12 mouse cellular contexts compared by ENCODE assay signal in the genomic region with DNA sequence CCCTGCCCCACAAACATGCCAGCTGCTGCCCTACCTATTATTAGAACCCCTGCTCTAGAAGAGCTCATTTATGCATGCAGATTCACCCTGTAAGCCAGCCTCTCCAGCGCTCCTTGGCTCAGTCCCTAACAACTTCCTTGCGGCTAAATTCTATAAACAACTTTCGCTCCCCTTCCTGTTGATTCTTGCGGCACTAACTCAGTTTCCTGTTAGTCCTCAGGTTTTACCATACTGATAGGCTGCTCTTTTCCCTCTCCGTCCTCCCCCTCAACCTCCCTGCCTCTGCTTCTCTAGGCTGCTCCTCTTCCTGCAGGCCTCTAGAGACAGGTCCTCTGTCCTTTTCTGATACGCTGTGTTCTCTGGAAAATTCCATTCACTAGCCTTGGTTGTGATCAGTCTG. TPM values are rescaled to one million over a fixed set of nuclear protein-coding genes. Genes with fewer than 3 reads are reported as not detected.
DNase-seq lines count a peak whose midpoint lies in the region; ATAC-seq and TF ChIP-seq lines count a peak whose summit lies in the region.
"Had no signal": no experiment of that assay in that cellular context is flagged by ENCODE, and none has a peak within 500 bp of the region (broad histone marks: within the 10 kb centered on the region; RNA-seq: fewer than 3 reads in every experiment).

No protein-coding gene starts in this region.

- no peak overlapping the region for H3K4me3 ChIP-seq in kidney, embryonic 14.5 days (ENCODE audit: low read length)
- H3K4me3 ChIP-seq in heart, embryonic 16.5 days (ENCODE audit: low read length), result no peak overlapping the region
- no peak overlapping the region for H3K4me3 ChIP-seq in forebrain, postnatal 0 days (ENCODE audit: low read depth, low read length)

- 75% methylated on average over 6 of the region's 6 CpGs for WGBS in kidney, embryonic 14.5 days
- WGBS in heart, embryonic 16.5 days, result 51% methylated on average over 6 of the region's 6 CpGs
- WGBS in forebrain, postnatal 0 days, result 72% methylated on average over 6 of the region's 6 CpGs

- no peak for ATAC-seq in kidney, embryonic 14.5 days (ENCODE audit: low FRiP score, low TSS enrichment)
- ATAC-seq in heart, embryonic 16.5 days (replicated peaks; ENCODE audit: extremely low read depth, insufficient read depth, low FRiP score), result peak; percentile 52; the same call in 1 of the 2 replicates
- ATAC-seq in forebrain, postnatal 0 days, result no peak

- H3K4me1 ChIP-seq in kidney, embryonic 14.5 days (ENCODE audit: control insufficient read depth, insufficient read depth, low read length), result no peaks in the 10 kb centered on the region
- peaks cover 4% of the 10 kb centered on the region for H3K4me1 ChIP-seq in heart, embryonic 16.5 days (ENCODE audit: control insufficient read depth, insufficient read depth, low read length)
- no peaks in the 10 kb centered on the region for H3K4me1 ChIP-seq in forebrain, postnatal 0 days (ENCODE audit: insufficient read depth)

- no peak overlapping the region for H3K4me2 ChIP-seq in kidney, embryonic 14.5 days (replicated peaks; ENCODE audit: low read depth, low read length)
- no peak overlapping the region for H3K4me2 ChIP-seq in heart, embryonic 16.5 days (ENCODE audit: low read depth, low read length)
- no peak overlapping the region for H3K4me2 ChIP-seq in forebrain, postnatal 0 days (ENCODE audit: low read depth)
- H3K4me2 ChIP-seq: hindbrain, embryonic 14.5 days had no signal

- DNase-seq in kidney, adult 18-20 months, result peak; percentile 26
- DNase-seq in kidney, postnatal 25 days, result peak; percentile 36 to 64
- peak; percentile 23 for DNase-seq in lung, postnatal 14 days
- no peak for DNase-seq in cerebellum, postnatal 10 days
- DNase-seq in urinary bladder, adult 2 months (ENCODE audit: low spot score), result no peak
- DNase-seq in forebrain, postnatal 0 days, result no peak

- peaks cover 3% of the 10 kb centered on the region; the same call in 1 of the 2 replicates for H3K9me3 ChIP-seq in kidney, embryonic 14.5 days (ENCODE audit: control insufficient read depth, low read length)
- peaks cover 3% of the 10 kb centered on the region for H3K9me3 ChIP-seq in heart, embryonic 16.5 days (replicated peaks; ENCODE audit: control insufficient read depth, low read length)
- H3K9me3 ChIP-seq in forebrain, postnatal 0 days (ENCODE audit: low read length), result no peaks in the 10 kb centered on the region

- no peaks in the 10 kb centered on the region for H3K27me3 ChIP-seq in kidney, embryonic 14.5 days (ENCODE audit: control insufficient read depth, insufficient read depth, low read length)
- no peaks in the 10 kb centered on the region for H3K27me3 ChIP-seq in heart, embryonic 16.5 days (ENCODE audit: control insufficient read depth, insufficient read depth, low read length)
- H3K27me3 ChIP-seq in forebrain, postnatal 0 days (ENCODE audit: insufficient read depth, low read length), result no peaks in the 10 kb centered on the region

- H3K36me3 ChIP-seq in kidney, embryonic 14.5 days (ENCODE audit: control insufficient read depth, insufficient read depth, low read length), result no peaks in the 10 kb centered on the region
- peaks cover 2% of the 10 kb centered on the region for H3K36me3 ChIP-seq in heart, embryonic 16.5 days (ENCODE audit: control insufficient read depth, insufficient read depth)
- H3K36me3 ChIP-seq in forebrain, postnatal 0 days (ENCODE audit: insufficient read depth), result no peaks in the 10 kb centered on the region

- no peak overlapping the region for H3K27ac ChIP-seq in kidney, embryonic 14.5 days (ENCODE audit: low read depth, low read length)
- H3K27ac ChIP-seq in heart, embryonic 16.5 days (ENCODE audit: low read length), result peak overlapping the region; percentile 61
- no peak overlapping the region for H3K27ac ChIP-seq in forebrain, postnatal 0 days (ENCODE audit: low read depth, low read length)
- H3K27ac ChIP-seq: hindbrain, embryonic 14.5 days had no signal

- H3K9ac ChIP-seq in kidney, embryonic 14.5 days (ENCODE audit: low read depth, low read length), result no peak overlapping the region
- no peak overlapping the region for H3K9ac ChIP-seq in heart, embryonic 16.5 days (ENCODE audit: low read length)
- H3K9ac ChIP-seq in forebrain, postnatal 0 days, result no peak overlapping the region
- H3K9ac ChIP-seq: hindbrain, embryonic 14.5 days had no signal

- TF ChIP-seq CTCF in forebrain, postnatal 0 days (IDR thresholded peaks at IDR 0.05; ENCODE audit: low read depth), result no peak

RNA-seq across cellular contexts. Expression of a gene that starts 26.4 kb away (rescaled TPM):
- not detected in 2 replicates for polyA plus RNA-seq in kidney, embryonic 14.5 days (2014; fragmentation: Nextera tagmentation; extraction: Ambion mirVana)
- 49.6 and 52.6 TPM in 2 replicates for polyA plus RNA-seq in heart, embryonic 16.5 days (2015; fragmentation: Nextera tagmentation; extraction: Ambion mirVana)
- polyA plus RNA-seq in urinary bladder, adult 2 months (2012; rRNA removed), result 0.03 TPM in 1 of 2 replicates, not detected in the other
- 0.23 TPM in 1 of 2 replicates, not detected in the other for total RNA-seq in forebrain, postnatal 0 days (2014; rRNA removed)
- polyA plus RNA-seq in forebrain, postnatal 0 days (2015; fragmentation: Nextera tagmentation; extraction: Ambion mirVana), result not detected in 2 replicates
- total RNA-seq: layer of hippocampus, postnatal 14 days had no signal
- polyA plus RNA-seq: frontal cortex, adult 2 months; hindbrain, embryonic 14.5 days; testis, adult 2 months had no signal

RNA-seq across cellular contexts. Expression of a gene that starts 43.2 kb away (rescaled TPM):
- 0.17 and 0.23 TPM in 2 replicates for polyA plus RNA-seq in kidney, embryonic 14.5 days (2014; fragmentation: Nextera tagmentation; extraction: Ambion mirVana)
- polyA plus RNA-seq in heart, embryonic 16.5 days (2015; fragmentation: Nextera tagmentation; extraction: Ambion mirVana), result 0.69 and 0.93 TPM in 2 replicates
- polyA plus RNA-seq in urinary bladder, adult 2 months (2012; rRNA removed), result 0.21 and 0.26 TPM in 2 replicates
- not detected in 2 replicates for total RNA-seq in forebrain, postnatal 0 days (2014; rRNA removed)
- polyA plus RNA-seq in forebrain, postnatal 0 days (2015; fragmentation: Nextera tagmentation; extraction: Ambion mirVana), result 0.05 TPM in 1 of 2 replicates, not detected in the other
- total RNA-seq: layer of hippocampus, postnatal 14 days had no signal

RNA-seq across cellular contexts. Expression of a gene that starts 43.3 kb away (rescaled TPM):
- 337 and 510 TPM in 2 replicates for polyA plus RNA-seq in kidney, embryonic 14.5 days (2014; fragmentation: Nextera tagmentation; extraction: Ambion mirVana)
- polyA plus RNA-seq in heart, embryonic 16.5 days (2015; fragmentation: Nextera tagmentation; extraction: Ambion mirVana), result 759 and 771 TPM in 2 replicates
- 32.5 and 59.8 TPM in 2 replicates for polyA plus RNA-seq in urinary bladder, adult 2 months (2012; rRNA removed)
- total RNA-seq in forebrain, postnatal 0 days (2014; rRNA removed), result 54.9 and 82.2 TPM in 2 replicates
- 469 and 592 TPM in 2 replicates for polyA plus RNA-seq in forebrain, postnatal 0 days (2015; fragmentation: Nextera tagmentation; extraction: Ambion mirVana)

RNA-seq across cellular contexts. Expression of a gene that starts 56.3 kb away (rescaled TPM):
- polyA plus RNA-seq in kidney, embryonic 14.5 days (2014; fragmentation: Nextera tagmentation; extraction: Ambion mirVana), result 0.07 TPM in 1 of 2 replicates, not detected in the other
- polyA plus RNA-seq in heart, embryonic 16.5 days (2015; fragmentation: Nextera tagmentation; extraction: Ambion mirVana), result 0.30 and 0.40 TPM in 2 replicates
- 0.06 and 0.12 TPM in 2 replicates for polyA plus RNA-seq in urinary bladder, adult 2 months (2012; rRNA removed)
- 1.5 and 1.6 TPM in 2 replicates for total RNA-seq in forebrain, postnatal 0 days (2014; rRNA removed)
- 1.3 and 1.5 TPM in 2 replicates for polyA plus RNA-seq in forebrain, postnatal 0 days (2015; fragmentation: Nextera tagmentation; extraction: Ambion mirVana)

Comparison
In these comparisons a context has a peak if more than half of its experiments do, and no peak if none do; other contexts are left out.
1. DNase-seq: peak in kidney, adult 18-20 months (single experiment), kidney, postnatal 25 days (2 of 2) and lung, postnatal 14 days (single experiment); none in cerebellum, postnatal 10 days (0 of 2), urinary bladder, adult 2 months (single experiment) and forebrain, postnatal 0 days (single experiment).
2. RNA of a gene that starts 26.4 kb away (polyA plus RNA-seq): 49.6 to 52.6 TPM in heart, embryonic 16.5 days; not detected in kidney, embryonic 14.5 days, 0.03 TPM in urinary bladder, adult 2 months and not detected in forebrain, postnatal 0 days; every median in the first group is over 10 times any median in the second.